Mouse (Mus musculus) liver, embryonic 14.5 days (tissue): ENCODE measurements around the gene Mllt11.

Source experiments
- CTCF ChIP-seq: IDR thresholded peaks from 2 replicates; pipeline ENCODE4 v1.5.1; 2016; ENCODE audit warnings: antibody characterized with exemption, low read depth, control low read depth
- EP300 ChIP-seq: IDR thresholded peaks from 2 replicates; pipeline ENCODE4 v1.6.1; 2016; ENCODE audit warnings: antibody characterized with exemption, low read depth

GRCm38 (mm10) chr3:95239022-95239421 lies 7.1 kb upstream of the Mllt11 start:
- peak; percentile 13 for TF ChIP-seq CTCF
- no peak for TF ChIP-seq EP300
